Mouse (Mus musculus) natural killer cell, adult 2 months (primary cell): ENCODE results near the gene Mlip.
"Not testable (repeated sequence)": the region's sequence is repeated elsewhere in the genome, so short reads cannot be mapped to it uniquely, and the experiment has no call there.

Experiments
- DNase-seq, 2 experiments: peaks; one replicate each; pipeline ENCODE4 v3.0.0; 2022; ENCODE audit warnings: low spot score in 2 of 2

The Mlip gene

DNA sequence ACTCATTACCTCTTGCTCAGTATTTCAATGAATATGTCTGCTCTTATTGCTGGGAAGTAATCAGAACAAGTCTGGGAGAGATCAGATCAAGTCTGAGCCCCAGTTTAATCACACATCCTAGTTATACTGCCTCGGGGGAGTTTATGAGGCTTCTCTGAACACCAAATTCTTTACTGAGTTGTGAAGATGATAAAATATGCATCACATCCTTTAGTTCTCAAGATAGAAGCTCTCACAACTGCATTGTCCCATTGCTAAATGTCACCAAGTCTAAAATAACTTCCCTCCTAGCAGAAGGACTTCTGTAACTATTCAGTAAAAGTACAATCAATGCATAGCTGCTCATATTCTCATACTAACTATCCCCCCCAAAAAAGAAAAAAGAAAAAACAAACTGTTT lies 154.5 kb downstream of the Mlip start:
- no peak for DNase-seq

DNA sequence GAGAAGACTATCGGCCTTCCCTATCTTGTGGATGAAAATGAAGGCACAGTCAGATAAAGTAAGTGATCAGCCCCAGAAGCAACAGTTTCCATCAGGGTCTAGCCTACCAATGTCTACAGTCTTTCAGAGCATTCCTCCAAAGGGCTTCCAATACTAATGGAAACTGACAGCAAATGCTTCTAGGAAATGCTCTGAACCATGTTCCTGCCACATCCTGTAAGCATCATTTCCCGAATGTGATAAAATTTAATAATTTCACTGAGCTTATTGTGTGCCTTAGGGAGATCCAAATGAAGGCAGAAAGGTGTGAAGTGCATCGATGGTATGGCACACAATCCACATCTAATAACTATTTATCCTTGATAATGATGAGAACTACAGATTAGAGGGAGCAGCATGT lies 173.3 kb downstream of the Mlip start:
- DNase-seq: no peak

GRCm38 (mm10) chr9:77175870-77176269 lies 176.9 kb downstream of the Mlip start:
- DNase-seq: no peak

- no peak for DNase-seq
These were observed 180.7 kb downstream of the Mlip start for GRCm38 (mm10) chr9:77172044-77172443.

DNA sequence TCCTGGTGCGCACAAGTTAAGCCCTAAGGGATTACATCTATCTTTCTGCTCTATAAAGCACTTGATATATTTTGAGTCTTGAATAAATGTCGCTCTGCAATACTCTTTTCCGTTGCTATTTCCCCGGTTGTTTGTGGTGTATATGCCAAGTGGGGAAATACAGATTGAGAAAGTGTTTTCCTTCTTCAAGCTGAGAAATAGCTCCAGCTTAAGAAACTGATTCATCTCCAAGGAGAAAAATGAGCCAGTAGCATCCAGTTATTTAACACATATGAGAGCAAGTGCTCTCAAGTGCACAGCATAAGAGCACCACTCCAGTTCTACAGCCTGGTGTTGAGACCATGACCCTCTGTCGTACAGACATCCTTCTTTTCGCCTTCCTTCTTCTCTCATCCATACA lies 186.9 kb downstream of the Mlip start:
- DNase-seq: no peak

GRCm38 (mm10) chr9:77161764-77162163 lies 191.0 kb downstream of the Mlip start:
- DNase-seq: no peak

DNA sequence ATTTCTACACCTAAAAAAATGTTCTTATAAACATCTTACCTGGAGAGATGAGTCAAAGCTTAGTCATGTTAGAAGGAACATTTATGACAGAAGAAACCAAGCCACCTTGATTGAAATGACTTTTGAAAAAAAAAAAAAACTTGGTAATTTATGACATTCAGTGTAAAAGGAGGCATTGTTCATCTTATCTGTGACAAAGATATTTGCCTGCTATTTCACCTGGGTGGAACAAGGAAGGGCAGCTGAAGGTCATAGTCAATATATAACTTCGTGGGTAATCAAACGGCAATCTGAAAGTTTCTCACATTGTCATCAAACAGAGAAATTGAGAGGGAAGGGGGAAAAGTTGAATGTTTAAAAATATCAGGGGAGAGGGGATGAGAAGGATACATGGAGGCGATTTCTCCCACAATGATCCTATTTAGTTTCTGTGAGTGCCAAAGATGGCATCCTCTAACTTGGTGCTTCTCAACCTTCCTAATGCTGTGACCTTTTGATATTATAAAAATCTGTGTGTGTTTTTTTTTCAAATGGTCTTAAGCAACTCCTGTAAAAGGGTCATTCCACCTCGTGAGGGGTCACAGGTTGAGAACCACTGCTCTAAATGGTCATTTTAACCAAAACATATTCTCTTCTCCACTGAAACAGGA lies 192.4 kb downstream of the Mlip start:
- no peak for DNase-seq

- no peak for DNase-seq
These were observed 204.1 kb downstream of the Mlip start for GRCm38 (mm10) chr9:77148518-77149257.

DNA sequence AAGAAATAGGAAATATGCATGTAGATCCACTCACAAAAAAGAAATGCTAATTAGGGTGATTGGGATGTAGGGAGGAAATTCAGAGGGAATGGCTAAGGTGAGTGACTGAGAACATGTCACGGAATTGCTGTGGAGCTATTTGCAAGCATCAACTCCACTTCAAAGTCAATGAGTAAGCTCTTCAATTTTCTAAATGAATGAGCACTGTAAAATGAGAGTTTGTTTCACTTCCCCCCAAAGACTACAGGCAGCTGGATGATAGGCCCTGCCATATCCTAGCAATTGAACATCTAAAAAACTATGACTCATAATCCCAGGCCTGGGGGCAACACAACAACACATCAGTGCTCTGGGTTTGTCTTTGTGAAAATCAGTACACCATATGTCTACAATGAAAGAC lies 233.0 kb downstream of the Mlip start:
- no peak for DNase-seq

- no peak for DNase-seq
These were observed 255.9 kb downstream of the Mlip start for GRCm38 (mm10) chr9:77096886-77097285.

DNA sequence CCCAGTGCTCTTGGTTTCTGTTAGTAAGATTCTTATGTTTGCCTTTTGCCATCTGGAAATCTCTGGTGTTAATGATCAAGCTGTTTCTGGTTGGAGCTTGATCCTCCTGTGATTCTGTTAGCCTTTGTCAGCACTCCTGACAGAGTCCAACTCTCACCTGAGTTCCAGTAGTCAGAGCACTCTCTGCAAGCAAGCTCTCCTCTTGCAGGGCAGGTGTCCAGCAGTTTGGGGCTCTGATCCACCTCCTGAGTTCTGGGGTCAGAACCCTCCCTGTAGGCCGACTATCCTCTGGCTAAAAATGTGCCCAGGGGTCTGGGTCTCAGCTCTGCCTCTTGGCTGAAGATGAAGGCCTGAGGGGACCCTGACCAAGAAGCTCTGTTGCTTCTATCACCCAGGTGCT lies 269.5 kb downstream of the Mlip start:
- DNase-seq: not testable (repeated sequence)

DNA sequence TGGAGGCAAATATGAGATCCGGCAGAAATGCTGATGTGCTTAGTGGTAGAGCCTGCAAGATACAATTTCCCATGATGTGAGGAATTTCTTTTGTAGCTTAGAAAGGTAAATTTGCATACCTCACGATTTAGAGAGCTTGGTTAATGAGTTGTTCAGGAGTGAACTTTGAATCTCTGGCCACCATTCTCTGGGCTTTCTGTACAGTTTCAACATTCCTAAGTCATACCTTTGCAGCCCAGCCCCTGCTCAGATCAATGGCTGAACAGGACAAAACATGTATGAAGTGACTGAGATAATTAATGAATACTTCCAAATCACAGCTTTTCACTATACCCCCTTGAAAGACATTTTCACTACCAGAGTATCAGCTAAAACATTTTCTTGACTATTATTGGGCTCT lies 281.1 kb downstream of the Mlip start:
- no peak for DNase-seq

GRCm38 (mm10) chr9:77056611-77057010 lies 296.2 kb downstream of the Mlip start:
- no peak for DNase-seq

- no peak for DNase-seq
These were observed 298.2 kb downstream of the Mlip start for GRCm38 (mm10) chr9:77054426-77055193.
